Comparison of ENCODE assay signal across 16 mouse cellular contexts in genomic region chr7:107339013-107339412, GRCm38 (mm10). TPM values are rescaled to one million over a fixed set of nuclear protein-coding genes. Genes with fewer than 3 reads are reported as not detected.
"Had no signal": no experiment of that assay in that cellular context is flagged by ENCODE, and none has a peak within 500 bp of the region (broad histone marks: within the 10 kb centered on the region; RNA-seq: fewer than 3 reads in every experiment).

No protein-coding gene starts in this region.

- ATAC-seq: hindbrain, embryonic 16.5 days; intestine, embryonic 16.5 days had no signal

- DNase-seq: gastrocnemius, adult 2 months; gastrocnemius, postnatal 10 days; gastrocnemius, postnatal 25 days; heart, adult 2 months; heart, postnatal 14 days; heart, postnatal 4 days; kidney, adult 11 months; kidney, adult 2 months; kidney, postnatal 10 days; kidney, postnatal 25 days; kidney, postnatal 4 days; liver; liver, embryonic 13.5 days had no signal

RNA-seq across cellular contexts. Expression of gene Syt9, which starts 31.5 kb away (rescaled TPM):
- total RNA-seq: granulocyte monocyte progenitor cell, adult 5-6 weeks; heart, adult 2 months had no signal
- polyA plus RNA-seq: heart, adult 2 months had no signal
